Mouse (Mus musculus) G1E (cell line): ENCODE results near the gene Brpf1. TPM values are rescaled to one million over a fixed set of nuclear protein-coding genes. Genes with fewer than 3 reads are reported as not detected.

Source experiments
- ATAC-seq: 2 replicates; pipeline ENCODE4 v1.8.0; 2016; ENCODE audit warnings: mild to moderate bottlenecking; ENCODE audit not compliant: insufficient number of reproducible peaks, poor library complexity, low FRiP score, severe bottlenecking; ENCODE audit errors: extremely low read depth
- DNase-seq: peaks from one replicate; pipeline ENCODE4 v3.0.0; 2012; ENCODE audit warnings: low spot score
- H3K27me3 ChIP-seq: 2 replicates; pipeline ENCODE4 v1.6.1; 2012; ENCODE audit warnings: mild to moderate bottlenecking, low read length, inconsistent platforms; ENCODE audit not compliant: insufficient read depth
- H3K36me3 ChIP-seq: replicated peaks from 2 replicates; pipeline ENCODE3; 2012; ENCODE audit warnings: mild to moderate bottlenecking, inconsistent platforms
- H3K4me1 ChIP-seq: 2 replicates; pipeline ENCODE4 v1.6.1; 2012; ENCODE audit warnings: low read depth, low read length, inconsistent platforms, mixed read lengths; ENCODE audit not compliant: insufficient read depth
- H3K4me3 ChIP-seq: 2 replicates; pipeline ENCODE4 v1.5.1; 2012; ENCODE audit warnings: low read depth, mild to moderate bottlenecking, inconsistent platforms, low read length, moderate library complexity, mixed read lengths
- H3K9me3 ChIP-seq: replicated peaks from 2 replicates; pipeline ENCODE4 v1.6.1; 2012; ENCODE audit warnings: inconsistent platforms
- CTCF ChIP-seq: IDR thresholded peaks from 2 replicates; pipeline ENCODE4 v1.5.1; 2012; ENCODE audit warnings: low read depth, low read length, inconsistent platforms, mixed read lengths
- GATA1 ChIP-seq: IDR thresholded peaks from 2 replicates; pipeline ENCODE4 v1.6.1; 2012; ENCODE audit warnings: borderline replicate concordance, low read length, inconsistent platforms, mixed read lengths
- GATA2 ChIP-seq: IDR thresholded peaks from 2 replicates; pipeline ENCODE4 v1.6.1; 2012; ENCODE audit warnings: low read depth, low read length, inconsistent platforms, borderline replicate concordance
- POLR2AphosphoS5 ChIP-seq: IDR thresholded peaks from 2 replicates; pipeline ENCODE4 v1.6.1; 2012; ENCODE audit warnings: low read depth, low read length, inconsistent platforms; ENCODE audit not compliant: insufficient replicate concordance
- TAL1 ChIP-seq: conservative IDR thresholded peaks from 2 replicates; pipeline ENCODE4 v1.6.1; 2012; ENCODE audit warnings: low read depth, low read length, inconsistent platforms, mixed read lengths
- polyA plus RNA-seq: library from polyadenylated mRNA; stranded (reverse); fragments of >175 nt; gene quantifications from 2 replicates; pipeline ENCODE4 v1.2.3, GENCODE M21; 2012
- total RNA-seq, 2 experiments: library from RNA; stranded (forward) in 1 of 2; stranded (reverse) in 1 of 2; fragments of 200-1000 nt in 1 of 2; fragments of >200 nt in 1 of 2; fragmentation: Nextera tagmentation in 1 of 2; gene quantifications; 2 replicates each; pipeline ENCODE4 v1.2.3; 2014 to 2017

The Brpf1 gene
- total and polyA plus RNA-seq, 3 experiments = 26.9 to 56.0 (median 37.9) TPM

GRCm38 (mm10) chr6:113334216-113334615, 27.3 kb downstream of the Brpf1 start:
- ATAC-seq = no peak

GRCm38 (mm10) chr6:113336852-113337620, 30.1 kb downstream of the Brpf1 start:
- peaks cover 26% of the 10 kb centered on the region for H3K27me3 ChIP-seq
- ATAC-seq (no peak), DNase-seq (no peak)
- H3K4me3 ChIP-seq = no peak overlapping the region
- H3K36me3 ChIP-seq = peaks cover 41% of the 10 kb centered on the region
- no peaks in the 10 kb centered on the region for H3K4me1 ChIP-seq
- TF ChIP-seq POLR2AphosphoS5 (no peak), GATA2 (no peak), CTCF (no peak), TAL1 (no peak), GATA1 (no peak)
- no peaks in the 10 kb centered on the region for H3K9me3 ChIP-seq

More at GRCm38 (mm10) chr6:113334216-113334615, 27.3 kb downstream of the Brpf1 start:
- peaks cover 2% of the 10 kb centered on the region; the same call in 1 of the 2 replicates for H3K27me3 ChIP-seq
- no peak for DNase-seq
- H3K9me3 ChIP-seq = no peaks in the 10 kb centered on the region
- peaks cover 64% of the 10 kb centered on the region for H3K36me3 ChIP-seq
- peaks cover 14% of the 10 kb centered on the region for H3K4me1 ChIP-seq
- TF ChIP-seq GATA1 = no peak
- no peak for TF ChIP-seq TAL1
- no peak overlapping the region for H3K4me3 ChIP-seq

- ATAC-seq = no peak
- H3K9me3 ChIP-seq = no peaks in the 10 kb centered on the region
- H3K4me3 ChIP-seq = no peak overlapping the region
Measured at GRCm38 (mm10) chr6:113341574-113341973, 34.6 kb downstream of the Brpf1 start.

GRCm38 (mm10) chr6:113342297-113342696, 35.4 kb downstream of the Brpf1 start:
- no peaks in the 10 kb centered on the region for H3K9me3 ChIP-seq
- DNase-seq (no peak), ATAC-seq (no peak)
- H3K27me3 ChIP-seq = peaks cover 54% of the 10 kb centered on the region
- H3K4me3 ChIP-seq = no peak overlapping the region
- H3K4me1 ChIP-seq = no peaks in the 10 kb centered on the region
- H3K36me3 ChIP-seq = no peaks in the 10 kb centered on the region
- TF ChIP-seq GATA2 = no peak
- no peak for TF ChIP-seq POLR2AphosphoS5
- no peak for TF ChIP-seq TAL1
- no peak for TF ChIP-seq CTCF

More at GRCm38 (mm10) chr6:113341574-113341973, 34.6 kb downstream of the Brpf1 start:
- H3K4me1 ChIP-seq = no peaks in the 10 kb centered on the region
- H3K27me3 ChIP-seq = peaks cover 54% of the 10 kb centered on the region
- DNase-seq = no peak
- H3K36me3 ChIP-seq = no peaks in the 10 kb centered on the region
- TF ChIP-seq CTCF (no peak), POLR2AphosphoS5 (no peak), GATA2 (no peak), TAL1 (no peak), GATA1 (no peak)

GRCm38 (mm10) chr6:113343177-113344092, 36.5 kb downstream of the Brpf1 start, which contains the start of gene Camk1:
Camk1 (minus strand) TSS chr6:113343984.
- Histone ChIP-seq H3K4me1 (no peaks in the 10 kb centered on the region), H3K36me3 (no peaks in the 10 kb centered on the region), H3K27me3 (peaks cover 54% of the 10 kb centered on the region), H3K4me3 (no peak within 1 kb of the TSS), H3K9me3 (no peaks in the 10 kb centered on the region)
- ATAC-seq = no peak
- TF ChIP-seq GATA1 (no peak), POLR2AphosphoS5 (no peak), GATA2 (no peak), CTCF (no peak), TAL1 (no peak)
- DNase-seq = no peak

GRCm38 (mm10) chr6:113344321-113344720, 37.4 kb downstream of the Brpf1 start:
- TF ChIP-seq GATA1 = no peak
- TF ChIP-seq TAL1 = no peak
- no peak for TF ChIP-seq CTCF
- TF ChIP-seq POLR2AphosphoS5 = no peak
- no peak for TF ChIP-seq GATA2
- H3K27me3 ChIP-seq = peaks cover 51% of the 10 kb centered on the region
- no peak overlapping the region for H3K4me3 ChIP-seq
- DNase-seq (no peak), ATAC-seq (no peak)
- no peaks in the 10 kb centered on the region for H3K9me3 ChIP-seq
- no peaks in the 10 kb centered on the region for H3K4me1 ChIP-seq
- no peaks in the 10 kb centered on the region for H3K36me3 ChIP-seq
